Mouse (Mus musculus): Measurements from ENCODE around the gene Gm20489. TPM values are rescaled to one million over a fixed set of nuclear protein-coding genes. Genes with fewer than 3 reads are reported as not detected.

Gm20489 gene
- polyA plus RNA-seq (2017; shearing (Covaris generic)), result not detected

DNA sequence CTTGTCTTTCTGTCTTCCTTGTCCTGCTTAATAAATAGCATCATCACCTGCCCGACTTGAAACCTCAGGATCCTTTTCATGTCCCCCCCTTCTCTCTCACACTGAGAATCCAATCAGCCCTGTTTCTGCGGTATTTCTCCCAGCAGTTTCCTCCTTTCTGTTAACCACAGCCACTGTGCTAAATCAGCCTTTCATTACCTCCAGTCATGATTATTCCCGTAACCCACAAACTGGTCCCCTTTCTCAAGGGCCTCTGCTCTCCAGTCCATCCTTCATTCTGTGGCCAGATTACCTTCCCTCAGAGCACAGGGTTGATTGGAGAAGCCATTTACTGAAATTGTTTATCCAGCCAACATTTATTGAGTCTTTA is at the start of gene Gm20489:
Gene Gm20489 (minus strand): TSS at position 269 of the 370 bp plus-strand sequence.

DNA sequence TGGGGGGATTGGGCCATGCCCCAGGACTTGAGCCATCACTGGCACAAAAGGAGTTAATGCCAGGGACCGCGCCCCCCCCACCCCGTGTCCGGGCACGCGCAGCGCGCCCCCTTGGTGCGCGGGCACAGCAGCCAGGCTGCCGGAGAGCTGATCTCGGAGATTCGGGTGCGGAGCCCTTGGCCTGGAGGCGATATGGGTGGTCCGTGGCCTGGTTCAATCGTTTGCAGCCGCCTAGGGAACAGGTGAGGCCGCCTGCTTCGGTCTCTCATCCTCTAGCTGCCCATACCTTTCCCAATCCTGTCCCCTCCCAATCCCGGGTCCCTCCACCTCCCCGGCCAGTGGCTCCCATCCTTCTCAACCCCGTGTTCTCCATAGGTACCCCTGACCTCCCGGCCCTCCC is 30.2 kb upstream of the Gm20489 start, which contains the start of gene Nlgn3:
Gene Nlgn3 (plus strand): TSS at position 114 of the 400 bp plus-strand sequence.

DNA sequence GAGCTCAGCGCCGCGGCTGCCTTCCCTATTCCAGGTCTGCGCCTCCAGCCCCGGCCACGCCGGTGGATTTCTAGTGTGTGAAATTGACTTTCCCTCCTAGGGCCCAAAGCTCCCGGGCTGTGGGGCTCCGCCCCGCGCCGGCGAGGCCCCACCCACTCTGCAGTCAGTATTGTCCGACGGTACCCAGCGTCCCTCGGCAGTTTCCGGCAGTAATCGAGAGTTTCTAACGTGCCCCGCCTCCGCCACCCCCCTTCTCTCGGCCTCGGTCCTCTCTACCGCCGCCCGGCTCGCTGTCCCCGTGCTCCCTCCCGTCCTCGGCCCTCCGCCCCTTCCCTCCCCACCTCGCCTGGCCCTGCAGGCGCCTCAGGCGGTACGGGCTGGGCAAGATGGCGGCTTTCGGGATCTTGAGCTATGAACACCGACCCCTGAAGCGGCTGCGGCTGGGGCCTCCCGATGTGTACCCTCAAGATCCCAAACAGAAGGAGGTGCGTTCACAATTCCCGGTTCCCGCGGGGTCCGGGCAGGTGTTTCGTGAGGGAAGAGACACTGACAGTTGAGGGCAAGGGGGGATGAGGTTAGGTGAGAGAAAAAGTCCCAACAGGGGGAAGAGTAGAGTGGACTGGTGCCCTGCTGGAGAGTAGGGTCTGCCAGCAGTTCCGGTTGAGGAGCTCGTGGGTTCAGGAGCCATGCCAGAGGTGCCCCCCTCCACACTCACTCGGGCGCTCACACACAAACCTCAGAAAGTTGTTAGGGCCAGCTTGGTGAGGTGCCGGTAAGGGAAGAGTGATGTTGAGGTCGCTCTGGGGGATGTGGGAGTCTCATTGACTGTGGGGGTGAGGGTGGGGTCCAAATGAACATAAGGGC is 5.3 kb upstream of the Gm20489 start, which contains the start of gene Med12:
Gene Med12 (plus strand): TSS at position 156 of the 864 bp plus-strand sequence.

DNA sequence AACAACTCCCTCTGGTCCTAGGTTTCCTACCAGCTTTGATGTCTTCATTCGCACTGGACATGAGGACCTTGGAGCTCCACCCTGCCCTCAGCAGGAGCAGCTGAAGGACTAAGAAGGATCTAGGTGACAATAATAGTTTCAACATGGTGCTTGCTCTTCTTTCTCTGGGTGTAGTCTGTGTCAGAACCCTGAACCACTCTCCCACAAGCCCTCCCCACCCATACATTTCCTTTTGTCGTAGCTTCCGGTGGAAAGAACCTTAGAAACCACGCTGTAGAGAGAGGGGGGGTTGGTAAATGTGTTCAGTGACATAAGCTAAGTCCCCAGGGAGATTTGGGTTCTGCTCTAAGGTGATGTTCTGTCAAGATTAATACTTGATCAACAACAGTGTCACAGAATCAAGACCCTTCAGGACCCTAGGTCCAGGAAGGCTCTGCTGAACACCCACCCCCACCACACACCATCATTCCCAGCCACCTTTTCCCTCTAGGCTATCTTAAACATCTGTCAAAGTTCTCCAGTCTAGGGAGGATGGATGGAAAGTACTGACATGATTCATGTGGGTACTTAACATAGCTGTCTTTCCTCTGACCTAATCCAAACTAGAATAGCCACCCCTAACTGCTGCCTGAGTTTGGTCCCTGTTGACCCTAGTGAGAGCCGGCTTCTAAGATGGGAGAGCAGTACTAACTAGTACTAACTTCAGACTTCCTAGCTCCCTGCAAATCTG is 633 bp downstream of the Gm20489 start, which contains the start of gene Il2rg:
Gene Il2rg (minus strand): TSS at position 231 of the 730 bp plus-strand sequence.

DNA sequence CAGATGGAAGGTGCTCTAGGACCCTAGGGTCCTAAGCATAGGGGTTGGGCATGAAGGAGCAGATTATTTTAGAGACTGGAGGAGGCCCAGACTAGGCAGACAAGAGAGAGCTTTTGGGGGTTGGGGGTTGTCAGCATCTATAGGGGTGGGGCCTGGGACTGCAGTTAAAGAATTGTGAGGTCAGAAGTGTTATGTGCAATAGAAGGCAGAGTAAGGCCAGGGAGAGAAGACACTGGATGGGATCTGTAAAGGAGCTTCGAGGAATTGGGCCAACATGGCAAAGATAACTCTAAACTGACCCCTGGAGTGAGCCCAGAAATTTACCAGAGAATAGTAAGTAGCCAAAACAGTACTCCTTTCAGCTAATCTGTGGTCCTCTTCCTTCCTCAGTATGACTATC is 4.9 kb downstream of the Gm20489 start, which contains the start of gene Gm614:
Gene Gm614 (minus strand): TSS at position 101 of the 400 bp plus-strand sequence.

DNA sequence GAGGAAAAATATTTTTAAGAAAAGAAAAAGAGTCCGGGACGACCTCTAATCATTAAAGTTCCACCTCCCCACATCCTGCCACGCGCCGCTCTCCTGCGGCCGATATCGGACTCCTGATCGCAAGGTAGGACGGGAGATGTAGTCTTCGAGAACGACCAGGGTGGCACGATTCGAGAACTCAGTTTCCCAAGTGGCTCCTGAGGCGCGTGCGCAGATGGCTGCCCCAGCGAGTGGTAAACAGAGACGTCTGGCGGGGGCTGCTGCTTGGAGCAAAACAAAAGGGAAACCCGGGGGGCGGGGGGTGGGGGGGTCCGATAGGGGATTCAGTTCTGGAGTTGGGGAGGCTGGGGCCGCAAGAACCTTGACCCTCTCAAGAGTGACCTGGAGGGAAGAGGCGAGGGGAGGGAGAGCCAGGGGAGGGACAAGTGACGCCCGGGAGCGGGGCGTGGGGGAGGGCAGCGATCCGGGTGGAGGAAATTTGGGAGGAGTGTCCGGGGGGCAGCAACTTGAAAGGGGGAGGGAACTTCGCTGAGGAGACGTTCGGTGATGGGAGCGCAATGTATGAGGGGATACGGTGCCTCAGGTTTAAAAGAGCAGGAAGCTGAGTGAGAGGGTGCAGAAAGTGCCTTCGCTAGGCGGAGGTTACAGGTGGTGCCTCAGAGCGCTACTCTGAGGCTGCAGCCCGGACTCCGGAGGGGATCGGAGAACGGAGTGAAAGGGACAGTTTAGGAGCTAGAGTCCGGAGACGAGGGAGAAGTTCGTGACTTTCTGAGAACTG is 14.7 kb downstream of the Gm20489 start, which contains the start of gene Foxo4:
Gene Foxo4 (plus strand): TSS at position 577 of the 778 bp plus-strand sequence.

DNA sequence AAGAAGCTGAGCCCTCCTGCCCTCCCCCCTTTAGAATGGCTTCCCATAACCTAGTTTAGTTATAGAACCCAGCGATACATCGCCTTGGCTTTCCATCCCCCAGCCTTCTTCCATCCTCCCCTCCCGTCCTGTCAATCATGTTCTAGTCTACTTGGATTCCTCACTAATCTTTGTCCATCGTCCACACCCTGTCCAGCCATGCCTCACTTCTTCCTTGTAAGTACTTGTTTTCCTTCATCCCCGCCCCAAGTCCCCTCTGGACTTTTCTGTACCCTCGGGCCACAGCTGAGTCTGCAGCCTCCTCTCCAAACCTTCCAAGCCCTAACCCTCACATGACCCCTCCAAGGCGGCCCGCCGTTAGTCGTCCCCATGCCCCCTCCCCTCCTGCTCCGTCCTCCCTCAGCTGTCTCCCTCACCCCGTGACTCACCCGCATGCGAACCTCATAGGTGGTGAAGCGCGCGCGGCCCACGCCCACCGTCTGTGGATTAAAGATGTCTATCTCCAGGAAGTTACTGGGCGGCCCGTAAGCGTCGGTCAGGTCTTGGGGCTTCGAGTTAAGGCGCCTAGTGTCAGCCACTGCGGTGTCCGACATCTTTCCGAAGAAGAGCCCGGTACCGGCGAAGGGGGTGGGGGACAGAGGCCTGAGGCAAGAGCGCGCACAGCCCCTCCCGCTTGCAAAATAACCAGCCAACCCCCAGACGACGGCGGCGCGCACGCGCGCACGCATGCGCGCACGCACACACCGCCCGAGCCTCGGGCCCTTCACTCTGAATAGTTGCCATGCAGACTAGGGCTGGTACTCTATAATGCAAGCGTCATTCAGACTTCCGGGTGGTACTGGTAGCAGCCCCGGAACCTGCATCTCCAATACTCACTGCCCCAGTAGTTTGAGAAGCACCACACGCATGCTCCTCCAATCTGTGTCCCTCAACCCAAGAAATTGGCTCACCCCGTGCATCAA is 46.7 kb downstream of the Gm20489 start, which contains the start of gene Snx12:
Gene Snx12 (minus strand): TSS at position 730 of the 962 bp plus-strand sequence.

Other genes starting within 250 kb of the Gm20489 start
- 0.10 TPM for gene Tex11, start 209.4 kb downstream of the Gm20489 start, polyA plus RNA-seq (2017; shearing (Covaris generic))
- gene Slc7a3, start 183.0 kb downstream of the Gm20489 start, polyA plus RNA-seq (2017; shearing (Covaris generic)), result 0.80 TPM
- gene Snx12, start 46.5 kb downstream of the Gm20489 start, polyA plus RNA-seq (2017; shearing (Covaris generic)), result 50.5 TPM
- 2.2 TPM for gene Foxo4, start 14.5 kb downstream of the Gm20489 start, polyA plus RNA-seq (2017; shearing (Covaris generic))
- 7.5 TPM for gene Gm614, start 5.0 kb downstream of the Gm20489 start, polyA plus RNA-seq (2017; shearing (Covaris generic))
- 1,237 TPM for gene Il2rg, start 768 bp downstream of the Gm20489 start, polyA plus RNA-seq (2017; shearing (Covaris generic))
- gene Med12, start 5.0 kb upstream of the Gm20489 start, polyA plus RNA-seq (2017; shearing (Covaris generic)), result 83.5 TPM
- not detected for gene Nlgn3, start 30.1 kb upstream of the Gm20489 start, polyA plus RNA-seq (2017; shearing (Covaris generic))
- gene Gjb1, start 107.4 kb upstream of the Gm20489 start, polyA plus RNA-seq (2017; shearing (Covaris generic)), result not detected
- 9.5 TPM for gene Zmym3, start 151.8 kb upstream of the Gm20489 start, polyA plus RNA-seq (2017; shearing (Covaris generic))
- 251 TPM for gene Nono, start 160.3 kb upstream of the Gm20489 start, polyA plus RNA-seq (2017; shearing (Covaris generic))
- not detected for gene Itgb1bp2, start 180.1 kb upstream of the Gm20489 start, polyA plus RNA-seq (2017; shearing (Covaris generic))